Mouse (Mus musculus) liver, embryonic 11.5 days (tissue): ENCODE measurements around the gene Rarres1. TPM values are rescaled to one million over a fixed set of nuclear protein-coding genes. Genes with fewer than 3 reads are reported as not detected.

ENCODE experiments used
- ATAC-seq: fragments of 200-750 bp; cut with Nextera tagmentation; replicated peaks from 2 replicates; pipeline ENCODE4 v1.8.0; 2017; ENCODE audit warnings: moderate number of reproducible peaks, mild to moderate bottlenecking, moderate TSS enrichment, moderate library complexity; ENCODE audit not compliant: low FRiP score
- DNase-seq: peaks from one replicate; pipeline ENCODE4 v3.0.0-alpha.2; 2017; ENCODE audit warnings: low spot score
- H3K27ac ChIP-seq: fragments of 300-500 bp; sonication (generic); 2 replicates; pipeline ENCODE4 v1.5.1; 2014; ENCODE audit warnings: mild to moderate bottlenecking, low read depth, low read length, control low read depth
- H3K27me3 ChIP-seq: fragments of 300-500 bp; sonication (generic); replicated peaks from 2 replicates; pipeline ENCODE4 v1.6.1; 2014; ENCODE audit warnings: low read length, mixed read lengths; ENCODE audit not compliant: control insufficient read depth, insufficient read depth
- H3K36me3 ChIP-seq: fragments of 300-500 bp; sonication (generic); 2 replicates; pipeline ENCODE4 v1.6.1; 2014; ENCODE audit warnings: mild to moderate bottlenecking, low read length, moderate library complexity, mixed read lengths; ENCODE audit not compliant: control insufficient read depth, insufficient read depth
- H3K4me1 ChIP-seq: fragments of 300-500 bp; sonication (generic); replicated peaks from 2 replicates; pipeline ENCODE4 v1.6.1; 2014; ENCODE audit warnings: low read length, mixed read lengths; ENCODE audit not compliant: control insufficient read depth, insufficient read depth
- H3K4me2 ChIP-seq: fragments of 300-500 bp; sonication (generic); 2 replicates; pipeline ENCODE4 v1.6.1; 2014; ENCODE audit warnings: mild to moderate bottlenecking, control low read depth, moderate library complexity
- H3K4me3 ChIP-seq: fragments of 300-500 bp; sonication (generic); 2 replicates; pipeline ENCODE4 v1.5.1; 2014; ENCODE audit warnings: low read depth, low read length, control low read depth
- H3K9ac ChIP-seq: fragments of 300-500 bp; sonication (generic); 2 replicates; pipeline ENCODE4 v1.6.1; 2014; ENCODE audit warnings: low read depth, low read length, control low read depth
- H3K9me3 ChIP-seq: fragments of 300-500 bp; sonication (generic); 2 replicates; pipeline ENCODE4 v1.6.1; 2016; ENCODE audit warnings: low read length, inconsistent platforms, mixed read lengths; ENCODE audit not compliant: control insufficient read depth
- WGBS: fragments of 180-500 bp; shearing (Covaris S2); extraction: QIAGEN DNeasy Blood & Tissue Kit; methylation state at CpG from one replicate; pipeline ENCODE4 v1.1.7; 2014; 5-methylcytosine and 5-hydroxymethylcytosine counted together
- polyA plus RNA-seq: library from polyadenylated mRNA; unstranded; fragments of >200 nt; fragmentation: Nextera tagmentation; extraction: Ambion mirVana; gene quantifications from 2 replicates; pipeline ENCODE4 v1.2.1, GENCODE M21; 2014

The Rarres1 gene
- polyA plus RNA-seq, 1 experiment from 2014 or later = 3.4 TPM

GRCm38 (mm10) chr3:67499406-67499791 lies 15.9 kb downstream of the Rarres1 start:
- H3K27ac ChIP-seq = no peak overlapping the region
- H3K36me3 ChIP-seq = no peaks in the 10 kb centered on the region
- no peak for ATAC-seq
- H3K4me3 ChIP-seq = no peak overlapping the region
- no peak overlapping the region for H3K4me2 ChIP-seq
- no peak overlapping the region for H3K9ac ChIP-seq
- H3K9me3 ChIP-seq = no peaks in the 10 kb centered on the region
- H3K27me3 ChIP-seq = no peaks in the 10 kb centered on the region
- no peak for DNase-seq
- H3K4me1 ChIP-seq = no peaks in the 10 kb centered on the region
- 77% methylated on average over 4 of the region's 4 CpGs for WGBS

DNA sequence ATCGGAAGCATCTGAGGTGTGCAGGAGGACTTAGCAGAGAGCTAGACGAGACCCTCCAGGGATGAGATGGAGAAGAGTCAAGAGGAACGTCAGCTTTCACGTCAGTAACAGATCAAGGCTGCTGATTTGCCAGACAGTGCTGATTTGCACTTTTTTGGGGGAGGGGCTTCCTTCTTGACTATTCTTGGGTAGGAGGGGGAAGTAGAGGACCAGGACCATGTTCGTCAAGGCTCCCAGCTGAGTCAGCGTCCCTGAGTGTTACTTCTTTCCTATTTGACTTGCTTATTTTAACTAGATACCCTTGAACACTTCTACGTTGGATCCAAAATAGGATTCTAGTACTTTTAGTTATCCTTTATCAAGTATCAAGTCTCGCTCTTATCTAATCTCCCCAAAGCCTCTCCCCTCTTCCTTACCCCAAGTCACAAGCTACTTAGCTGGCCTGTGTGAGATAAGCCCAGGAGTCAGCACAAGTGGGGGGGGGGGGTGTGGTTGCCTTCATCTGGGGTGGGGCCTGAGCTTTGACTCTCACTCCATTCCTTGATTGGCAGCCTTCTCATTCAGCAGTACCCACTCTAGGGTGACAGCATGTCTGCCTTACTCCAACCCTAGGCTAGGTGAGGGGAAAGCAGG lies 16.4 kb downstream of the Rarres1 start:
- peak; percentile 62 for ATAC-seq
- Histone ChIP-seq H3K4me3 (no peak overlapping the region), H3K27me3 (no peaks in the 10 kb centered on the region), H3K9me3 (no peaks in the 10 kb centered on the region), H3K27ac (no peak overlapping the region), H3K4me1 (no peaks in the 10 kb centered on the region), H3K9ac (no peak overlapping the region), H3K36me3 (no peaks in the 10 kb centered on the region), H3K4me2 (no peak overlapping the region)
- no peak for DNase-seq
- WGBS = 71% methylated on average over 8 of the region's 8 CpGs

GRCm38 (mm10) chr3:67497998-67498397 lies 17.3 kb downstream of the Rarres1 start:
- WGBS = 88% methylated on average over 2 of the region's 2 CpGs
- DNase-seq (no peak), ATAC-seq (no peak; the same call in 1 of the 2 replicates)

DNA sequence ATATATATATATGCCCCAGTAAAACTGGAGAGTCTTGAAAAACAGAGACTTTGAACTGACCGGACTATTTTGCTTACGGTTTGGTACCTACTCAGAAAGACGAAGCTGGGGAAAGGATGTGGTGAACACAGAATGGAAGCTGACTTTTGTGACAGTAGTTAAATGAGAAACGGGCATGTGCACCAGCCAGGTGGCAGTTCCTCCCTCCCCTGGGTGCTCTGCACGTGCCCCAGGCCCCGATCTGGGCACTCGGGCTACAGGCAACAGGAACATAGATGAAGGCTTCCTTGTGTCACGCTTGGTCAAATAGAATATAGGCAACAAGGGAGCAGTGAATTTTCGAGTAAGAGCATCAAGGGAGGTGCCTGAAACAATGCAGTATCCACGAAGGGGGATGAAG lies 19.0 kb downstream of the Rarres1 start:
- DNase-seq = no peak
- WGBS = 82% methylated on average over 10 of the region's 10 CpGs
- ATAC-seq = no peak
- Histone ChIP-seq H3K4me2 (no peak overlapping the region), H3K9ac (no peak overlapping the region), H3K9me3 (no peaks in the 10 kb centered on the region), H3K27me3 (no peaks in the 10 kb centered on the region), H3K4me1 (no peaks in the 10 kb centered on the region), H3K4me3 (no peak overlapping the region), H3K27ac (no peak overlapping the region), H3K36me3 (no peaks in the 10 kb centered on the region)

More at GRCm38 (mm10) chr3:67497998-67498397, 17.3 kb downstream of the Rarres1 start:
- Histone ChIP-seq H3K4me1 (no peaks in the 10 kb centered on the region), H3K27me3 (no peaks in the 10 kb centered on the region), H3K9ac (no peak overlapping the region), H3K4me2 (no peak overlapping the region), H3K36me3 (no peaks in the 10 kb centered on the region), H3K9me3 (no peaks in the 10 kb centered on the region), H3K27ac (no peak overlapping the region), H3K4me3 (no peak overlapping the region)

DNA sequence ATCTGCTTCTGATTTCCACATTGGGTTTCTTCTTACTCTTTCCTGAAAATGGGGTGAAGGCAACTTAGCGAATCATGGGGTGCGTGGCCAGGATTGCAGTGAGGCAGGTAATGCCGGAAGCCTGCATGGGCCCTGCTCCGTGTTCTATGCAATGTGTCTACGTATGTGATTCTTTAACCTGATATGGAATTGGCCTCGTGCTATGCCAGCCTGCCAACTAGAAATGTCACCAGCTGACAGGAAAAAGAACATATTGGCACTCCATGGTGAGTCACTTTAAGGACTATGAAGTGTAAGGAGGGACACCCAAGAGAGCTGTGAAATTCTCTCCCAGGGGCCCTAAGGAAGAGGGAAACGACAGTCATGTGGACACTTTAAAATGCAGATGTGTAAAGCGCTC lies 22.2 kb downstream of the Rarres1 start:
- Histone ChIP-seq H3K4me1 (no peaks in the 10 kb centered on the region), H3K4me3 (no peak overlapping the region), H3K9me3 (no peaks in the 10 kb centered on the region), H3K4me2 (no peak overlapping the region), H3K27ac (no peak overlapping the region), H3K36me3 (no peaks in the 10 kb centered on the region), H3K9ac (no peak overlapping the region), H3K27me3 (no peaks in the 10 kb centered on the region)
- whole genome bisulfite sequencing = 80% methylated on average over 8 of the region's 8 CpGs
- no peak for DNase-seq
- ATAC-seq = no peak

GRCm38 (mm10) chr3:67492086-67492869 lies 23.0 kb downstream of the Rarres1 start:
- no peaks in the 10 kb centered on the region for H3K27me3 ChIP-seq
- ATAC-seq = no peak
- no peak overlapping the region for H3K4me2 ChIP-seq
- no peak overlapping the region for H3K27ac ChIP-seq
- H3K36me3 ChIP-seq = no peaks in the 10 kb centered on the region
- H3K9me3 ChIP-seq = no peaks in the 10 kb centered on the region
- no peak for DNase-seq
- no peaks in the 10 kb centered on the region for H3K4me1 ChIP-seq
- WGBS = 79% methylated on average over 8 of the region's 8 CpGs
- H3K4me3 ChIP-seq = no peak overlapping the region
- H3K9ac ChIP-seq = no peak overlapping the region

- no peak overlapping the region for H3K4me2 ChIP-seq
- no peak overlapping the region for H3K27ac ChIP-seq
- no peaks in the 10 kb centered on the region for H3K4me1 ChIP-seq
- ATAC-seq (no peak), DNase-seq (no peak)
- H3K36me3 ChIP-seq = no peaks in the 10 kb centered on the region
- no peaks in the 10 kb centered on the region for H3K9me3 ChIP-seq
- no peak overlapping the region for H3K4me3 ChIP-seq
- WGBS = 54% methylated on average over 4 of the region's 4 CpGs
- no peak overlapping the region for H3K9ac ChIP-seq
- no peaks in the 10 kb centered on the region for H3K27me3 ChIP-seq
Observed at GRCm38 (mm10) chr3:67490156-67490555, 25.2 kb downstream of the Rarres1 start.

GRCm38 (mm10) chr3:67485233-67485632 lies 30.1 kb downstream of the Rarres1 start:
- H3K36me3 ChIP-seq = no peaks in the 10 kb centered on the region
- ATAC-seq = no peak
- no peaks in the 10 kb centered on the region for H3K27me3 ChIP-seq
- DNase-seq = no peak
- 77% methylated on average over 2 of the region's 2 CpGs for WGBS
- no peaks in the 10 kb centered on the region for H3K9me3 ChIP-seq
- H3K4me3 ChIP-seq = no peak overlapping the region
- H3K27ac ChIP-seq = no peak overlapping the region
- H3K4me1 ChIP-seq = no peaks in the 10 kb centered on the region
- H3K9ac ChIP-seq = no peak overlapping the region
- H3K4me2 ChIP-seq = no peak overlapping the region

DNA sequence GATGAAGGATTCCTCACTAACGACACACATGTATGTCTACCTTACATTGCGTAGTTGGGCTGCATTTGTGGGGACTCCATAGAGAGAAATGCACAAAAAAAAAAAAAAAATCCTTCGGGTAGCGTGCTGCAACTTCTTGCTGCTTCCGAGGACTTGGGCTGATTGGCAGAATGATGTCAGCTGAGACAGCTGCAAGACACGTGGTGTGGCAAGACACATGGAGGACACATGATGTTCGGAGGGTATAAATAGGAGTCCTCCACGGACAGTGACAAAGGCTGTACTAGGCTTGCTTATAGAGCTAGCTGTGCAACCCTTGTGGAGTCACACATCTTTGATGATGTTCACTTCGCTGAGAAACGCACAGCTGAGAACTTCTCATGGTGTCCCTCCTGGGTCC lies 32.9 kb downstream of the Rarres1 start:
- Histone ChIP-seq H3K4me2 (no peak overlapping the region), H3K4me3 (no peak overlapping the region), H3K27me3 (no peaks in the 10 kb centered on the region), H3K27ac (no peak overlapping the region), H3K4me1 (no peaks in the 10 kb centered on the region), H3K9ac (no peak overlapping the region), H3K9me3 (no peaks in the 10 kb centered on the region), H3K36me3 (no peaks in the 10 kb centered on the region; the same call in 1 of the 2 replicates)
- 85% methylated on average over 10 of the region's 10 CpGs for WGBS
- DNase-seq (no peak), ATAC-seq (no peak)
